Mouse (Mus musculus): ENCODE results near the gene Ino80d. TPM values are rescaled to one million over a fixed set of nuclear protein-coding genes. Genes with fewer than 3 reads are reported as not detected.

Gene Ino80d
- polyA plus RNA-seq, 1 experiment from 2014 or later = 13.8 TPM

- H3K27me3 ChIP-seq (ENCODE audit: control insufficient read depth, insufficient read depth, low read length) = no peaks in the 10 kb centered on the region
- H3K36me3 ChIP-seq (ENCODE audit: control insufficient read depth, insufficient read depth, low read length) = no peaks in the 10 kb centered on the region
- no peak overlapping the region for H3K9ac ChIP-seq (ENCODE audit: low read depth, low read length)
- 57% methylated on average over 6 of the region's 6 CpGs for WGBS (ENCODE audit: insufficient replicate concordance)
- no peak overlapping the region for H3K27ac ChIP-seq (ENCODE audit: low read depth, low read length)
- no peaks in the 10 kb centered on the region for H3K9me3 ChIP-seq (replicated peaks; ENCODE audit: control insufficient read depth, low read length)
- H3K4me3 ChIP-seq (ENCODE audit: low read depth, low read length) = no peak overlapping the region
- no peak for ATAC-seq (replicated peaks; ENCODE audit: insufficient number of reproducible peaks, low FRiP score, low TSS enrichment)
- H3K4me2 ChIP-seq = no peak overlapping the region
- H3K4me1 ChIP-seq (ENCODE audit: control insufficient read depth, insufficient read depth, low read length) = no peaks in the 10 kb centered on the region
Observed at GRCm38 (mm10) chr1:62908508-62908907, 206.0 kb downstream of the Ino80d start.

Small RNA genes lying within 50 kb of the gene (microRNA-seq; reads per million reads assigned to microRNA genes)
- gene Gm24557 (ENCODE audit: borderline number of aligned reads) (not detected), gene Gm44468 (ENCODE audit: borderline number of aligned reads) (not detected)

Other genes starting within 250 kb of the Ino80d start
- gene Eef1b2, start 62.2 kb upstream of the Ino80d start, polyA plus RNA-seq (2014; fragmentation: Nextera tagmentation; extraction: Ambion mirVana) = 416 and 417 TPM in 2 replicates
- 285 and 339 TPM in 2 replicates for gene Ndufs1, start 62.2 kb upstream of the Ino80d start, polyA plus RNA-seq (2014; fragmentation: Nextera tagmentation; extraction: Ambion mirVana)
- gene Gpr1, start 99.9 kb upstream of the Ino80d start, polyA plus RNA-seq (2014; fragmentation: Nextera tagmentation; extraction: Ambion mirVana) = not detected in 2 replicates
- gene Zdbf2, start 158.6 kb upstream of the Ino80d start, polyA plus RNA-seq (2014; fragmentation: Nextera tagmentation; extraction: Ambion mirVana) = 5.0 and 9.8 TPM in 2 replicates